Mouse (Mus musculus) hindbrain, embryonic 13.5 days (tissue): ENCODE measurements around the gene Fbxl21. TPM values are rescaled to one million over a fixed set of nuclear protein-coding genes. Genes with fewer than 3 reads are reported as not detected.

ENCODE experiments used
- polyA plus RNA-seq: library from polyadenylated mRNA; unstranded; fragments of >200 nt; fragmentation: Nextera tagmentation; extraction: Ambion mirVana; gene quantifications from 2 replicates; pipeline ENCODE4 v1.2.1, GENCODE M21; 2015

The Fbxl21 gene
- polyA plus RNA-seq, 1 experiment from 2014 or later: 3.5 TPM

Other genes starting within 250 kb of the Fbxl21 start
- 4.9 and 8.2 TPM in 2 replicates for gene Cxcl14, start 225.9 kb upstream of the Fbxl21 start, polyA plus RNA-seq
- not detected in 2 replicates for gene Gm3045, start 95.9 kb upstream of the Fbxl21 start, polyA plus RNA-seq
- not detected in 2 replicates for gene Slc25a48, start 84.1 kb upstream of the Fbxl21 start, polyA plus RNA-seq
- gene Il9, start 40.2 kb upstream of the Fbxl21 start, polyA plus RNA-seq: not detected in 2 replicates
- not detected in 2 replicates for gene Lect2, start 26.0 kb downstream of the Fbxl21 start, polyA plus RNA-seq
- 11.3 and 14.6 TPM in 2 replicates for gene Tgfbi, start 87.1 kb downstream of the Fbxl21 start, polyA plus RNA-seq
- gene Smad5, start 180.5 kb downstream of the Fbxl21 start, polyA plus RNA-seq: 23.5 and 24.1 TPM in 2 replicates
- 1.5 and 1.7 TPM in 2 replicates for gene Gm45623, start 231.4 kb downstream of the Fbxl21 start, polyA plus RNA-seq